Mouse (Mus musculus) megakaryocyte-erythroid progenitor cell, adult 5-6 weeks (primary cell): ENCODE measurements around the gene Jrkl. TPM values are rescaled to one million over a fixed set of nuclear protein-coding genes. Genes with fewer than 3 reads are reported as not detected.
A peak's percentile ranks its signal among the peaks of the same experiment; 100 is the strongest.

ENCODE experiments used
- ATAC-seq: replicated peaks from 2 replicates; pipeline ENCODE4 v1.8.0; 2016; ENCODE audit warnings: mild to moderate bottlenecking, inconsistent platforms; ENCODE audit not compliant: severe bottlenecking, poor library complexity, low FRiP score, low TSS enrichment
- total RNA-seq, 2 experiments: library from RNA; stranded (forward) in 1 of 2; stranded (reverse) in 1 of 2; fragments of 200-1000, 215-1000 nt in 1 of 2; fragments of >200 nt in 1 of 2; fragmentation: Nextera tagmentation in 1 of 2; gene quantifications; 2 replicates each; pipeline ENCODE4 v1.2.3; 2014 to 2017

Gene Jrkl
- 2.1 and 4.4 TPM in 2 replicates for total RNA-seq (2014; fragmentation: Nextera tagmentation)
- 3.1 and 9.8 TPM in 2 replicates for total RNA-seq (2017)

DNA sequence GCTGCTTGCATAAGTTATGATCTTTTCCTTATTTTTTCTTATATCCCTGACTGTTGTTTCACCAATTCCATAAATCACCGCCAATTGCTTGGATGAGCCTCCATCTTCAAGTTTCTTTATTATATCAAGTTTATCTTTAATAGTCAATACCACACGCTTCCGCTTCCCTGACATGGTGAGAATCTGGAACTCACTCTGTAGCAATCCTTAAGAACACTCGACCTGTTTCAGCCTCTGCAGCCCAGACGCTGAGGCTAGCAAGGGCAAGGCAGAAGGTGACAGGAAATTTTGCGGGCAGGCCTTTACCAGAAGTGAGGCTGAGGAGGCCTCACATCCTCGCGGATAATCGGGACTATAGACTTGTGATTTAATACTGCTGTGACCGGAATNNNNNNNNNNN is at the start of gene Jrkl:
Jrkl (minus strand) TSS at position 349 of the 400 bp plus-strand sequence.
- ATAC-seq = peak; percentile 16; the same call in 1 of the 2 replicates

DNA sequence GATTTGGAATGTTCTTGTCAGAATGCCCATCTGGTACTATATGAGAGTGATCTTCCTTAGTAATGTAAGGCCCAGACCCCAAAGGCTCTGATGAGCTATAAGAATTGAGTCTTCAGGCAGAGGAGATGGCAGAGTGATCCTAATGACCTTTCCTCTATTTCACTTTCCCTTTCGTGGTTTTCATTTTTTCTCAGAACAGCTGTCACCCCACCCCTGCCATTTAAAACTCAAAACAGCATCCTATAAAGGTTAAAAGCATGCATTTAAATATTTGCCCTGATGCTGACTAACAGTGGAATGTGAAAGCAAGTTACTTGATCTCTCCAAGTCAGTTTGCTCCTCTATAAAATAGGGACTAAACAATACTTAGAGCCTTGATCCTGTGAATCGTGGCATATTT is 41.9 kb upstream of the Jrkl start:
- ATAC-seq = no peak

DNA sequence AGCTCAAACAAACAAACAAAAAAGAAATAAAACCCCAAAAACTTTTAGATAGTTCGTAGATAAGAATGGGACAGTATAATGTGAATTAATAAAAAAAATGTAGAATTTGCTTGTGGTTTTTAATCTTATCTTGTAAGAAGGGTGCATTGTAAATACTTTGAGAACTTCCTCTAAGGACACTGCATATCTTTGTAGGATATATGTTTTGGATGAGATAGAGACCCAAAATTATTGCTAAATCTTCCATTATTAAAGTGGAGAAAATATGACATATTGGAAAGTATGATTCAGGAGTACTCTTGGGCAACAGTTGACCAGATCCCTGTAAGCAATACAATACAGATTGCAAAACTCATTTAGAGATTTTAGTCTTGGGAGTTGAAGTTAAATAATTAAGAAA is 27.6 kb upstream of the Jrkl start:
- no peak for ATAC-seq

DNA sequence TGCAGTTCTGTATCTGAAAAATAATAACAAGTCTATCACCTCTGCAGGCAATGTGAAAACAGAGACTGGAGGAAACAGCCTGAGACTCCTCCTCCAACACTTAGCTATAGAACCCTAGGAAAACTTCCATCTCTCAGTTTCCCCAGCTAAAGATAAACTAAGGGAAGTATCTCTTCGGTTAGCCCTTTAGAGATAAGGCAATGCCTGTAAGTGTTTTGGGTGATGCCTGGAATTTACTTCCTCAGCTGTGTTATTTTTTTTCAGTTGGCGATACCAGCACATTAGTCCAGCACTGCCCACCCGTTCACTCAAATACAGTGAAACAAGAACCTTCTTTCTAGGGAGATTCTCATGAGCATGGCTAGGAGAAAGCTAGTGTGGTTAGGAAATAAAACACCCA is 15.4 kb upstream of the Jrkl start:
- ATAC-seq = no peak

DNA sequence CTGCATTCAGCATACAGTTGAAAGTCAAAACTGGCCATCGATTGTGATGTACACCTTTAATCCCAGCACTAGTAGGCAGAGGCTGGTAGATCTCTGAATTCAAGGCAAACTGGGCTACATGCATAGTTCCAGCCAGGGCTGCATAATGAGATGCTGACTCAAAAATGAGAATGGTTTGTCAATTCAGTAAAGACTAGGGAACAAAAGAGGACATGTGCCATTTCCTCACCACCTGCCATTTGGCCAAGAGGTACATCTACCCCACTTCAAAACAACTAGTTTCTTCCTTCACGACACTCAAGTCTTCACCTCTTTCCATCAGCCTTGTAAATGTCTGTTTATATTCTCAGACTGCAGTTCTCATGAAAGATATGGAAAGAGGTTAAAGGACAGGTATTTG is 12.5 kb upstream of the Jrkl start:
- ATAC-seq = no peak

DNA sequence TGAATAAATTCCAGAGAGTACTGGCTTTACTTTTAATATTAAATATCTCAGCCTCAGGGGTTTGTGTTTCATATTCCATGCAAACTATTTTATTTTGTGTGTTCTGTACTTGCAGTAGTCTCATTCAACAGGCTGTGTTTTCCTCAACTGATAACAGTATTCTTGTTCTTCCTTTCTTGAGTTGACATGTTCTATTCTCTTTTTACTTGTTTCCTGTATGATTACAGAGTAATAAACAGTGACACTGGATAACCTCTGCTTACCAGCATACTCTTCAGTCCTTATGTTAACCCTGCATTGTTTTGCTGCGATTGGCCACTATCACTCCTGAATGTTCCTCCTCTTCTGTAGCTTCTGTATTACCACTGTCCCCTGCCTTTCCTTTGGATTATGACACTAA is 11.1 kb upstream of the Jrkl start:
- no peak for ATAC-seq

DNA sequence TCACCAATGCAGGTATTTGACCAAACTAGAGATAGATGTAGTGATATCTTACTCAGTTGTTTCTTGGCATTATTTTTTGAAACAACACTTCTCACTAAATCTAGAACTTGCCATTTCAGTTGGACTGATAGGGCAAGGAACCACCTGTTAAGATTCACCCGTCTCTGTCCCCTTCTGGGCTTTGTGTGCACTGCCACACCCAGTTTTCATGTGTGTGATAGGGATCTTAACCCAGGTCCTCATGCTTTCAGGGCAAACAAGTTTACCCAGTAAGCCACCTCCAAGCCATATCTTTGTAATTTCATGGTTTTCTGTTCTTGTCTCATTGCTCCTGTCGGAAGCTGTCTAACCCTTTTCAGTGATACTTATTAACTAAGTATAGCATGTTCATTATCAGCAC is 5.6 kb upstream of the Jrkl start:
- 0 out of 2 replicates have a peak, but pooled peaks have one; percentile 21 for ATAC-seq

DNA sequence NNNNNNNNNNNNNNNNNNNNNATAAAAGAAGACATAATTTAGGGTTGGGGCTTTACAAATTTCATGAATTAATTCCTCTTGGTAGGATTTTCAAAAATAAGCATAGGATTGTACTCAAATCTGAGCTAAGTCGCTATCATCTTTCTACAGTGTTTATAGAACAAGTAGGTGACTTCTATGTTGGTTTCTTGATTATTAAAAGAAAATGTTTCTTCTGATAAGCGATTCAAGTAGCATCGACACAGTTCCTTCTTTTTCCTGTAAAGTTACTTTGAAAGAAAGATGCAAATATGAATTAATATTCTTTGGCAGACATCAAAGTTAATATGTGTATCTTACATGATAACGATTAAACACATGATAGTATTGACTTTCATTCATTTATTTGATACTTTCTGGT is 2.5 kb upstream of the Jrkl start:
- ATAC-seq = no peak

DNA sequence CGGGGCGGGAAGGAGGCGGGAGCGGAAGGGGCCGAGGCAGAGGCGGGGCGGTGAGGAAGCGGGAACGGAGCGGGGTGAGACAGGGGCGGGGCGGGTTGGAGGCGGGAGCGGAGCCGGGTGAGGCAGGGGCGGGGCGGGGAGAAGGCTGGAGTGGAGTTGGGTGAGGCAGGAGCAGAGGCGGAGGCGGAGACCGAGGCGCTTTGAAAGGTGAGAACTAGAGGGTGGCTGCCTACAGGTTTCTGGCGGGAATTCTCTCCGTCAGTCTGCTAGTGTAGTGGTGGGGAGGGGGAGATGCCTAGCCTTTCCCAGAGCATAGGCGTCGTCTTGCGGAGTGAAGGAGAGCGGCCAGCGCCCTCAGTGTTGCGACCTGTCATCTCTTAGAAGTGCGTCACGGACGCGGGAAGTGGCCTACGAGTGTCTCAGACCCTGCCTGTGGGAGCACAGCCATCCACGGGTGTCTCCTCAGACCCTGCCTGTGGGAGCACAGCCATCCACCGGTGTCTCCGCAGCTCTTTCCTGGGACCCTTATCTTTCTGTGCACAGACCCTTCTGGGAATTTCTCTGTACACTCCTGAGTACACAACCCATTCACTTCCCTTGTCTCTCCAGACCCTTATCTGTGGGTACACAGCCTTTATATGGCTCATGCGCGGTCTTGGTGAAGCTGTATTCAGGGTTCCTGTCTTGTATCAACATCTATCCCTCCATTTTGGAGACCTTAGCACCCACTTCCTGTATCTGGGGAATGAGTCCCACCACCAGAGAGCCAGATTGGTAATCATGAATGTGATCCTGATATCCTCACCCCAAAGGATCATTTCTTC is 1.4 kb upstream of the Jrkl start, which contains the start of gene Ccdc82:
Ccdc82 (plus strand) TSS at position 141 of the 824 bp plus-strand sequence.
- peak; percentile 98 for ATAC-seq

DNA sequence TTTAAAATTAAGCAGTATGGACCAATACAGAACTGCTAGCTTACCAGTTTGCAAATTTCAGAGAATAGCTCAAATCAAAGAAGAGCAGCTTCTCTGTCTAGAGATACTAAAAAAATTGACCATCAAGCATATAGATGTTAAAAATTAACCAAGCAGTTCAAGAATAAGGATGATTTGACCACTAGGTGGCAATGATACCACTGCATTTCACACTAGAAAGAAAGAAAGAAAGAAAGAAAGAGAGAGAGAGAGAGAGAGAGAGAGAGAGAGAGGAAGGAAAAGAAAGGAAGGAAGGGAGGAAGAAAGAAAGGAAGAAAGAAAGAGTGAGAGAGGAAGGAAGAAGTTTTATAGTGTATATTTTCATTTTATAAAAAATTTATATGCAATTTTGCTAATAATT is 3.3 kb downstream of the Jrkl start:
- ATAC-seq = no peak

DNA sequence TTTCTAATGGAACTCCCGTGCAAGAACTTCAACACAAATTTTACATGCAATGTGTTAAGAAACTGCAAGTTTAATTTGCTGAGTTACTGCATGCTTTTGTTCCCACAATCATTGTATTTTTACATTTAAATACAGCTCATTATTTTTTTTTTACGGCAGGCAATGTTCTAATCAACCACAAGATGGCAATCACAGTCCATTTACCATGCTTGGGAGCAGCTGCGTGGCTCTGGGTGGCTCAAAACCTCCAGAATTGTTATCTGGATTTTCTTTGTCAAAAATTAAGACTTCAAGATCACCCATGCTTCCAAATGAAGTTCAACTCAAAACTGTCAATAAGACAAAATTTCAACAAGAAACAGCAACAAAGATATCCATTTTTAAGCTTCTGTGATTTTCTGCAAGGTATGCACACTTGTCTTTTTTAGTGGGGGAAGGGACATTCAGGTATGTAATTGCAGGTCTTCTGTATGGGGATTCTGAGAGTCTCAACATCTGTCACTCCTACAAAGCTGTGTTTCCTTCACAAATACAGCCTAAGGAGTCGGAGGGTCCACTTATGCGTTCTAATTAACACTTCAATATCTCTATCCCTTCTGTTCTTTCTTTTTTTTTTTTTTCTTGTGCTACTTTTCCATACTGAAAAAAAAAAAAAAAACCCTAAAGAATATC is 13.9 kb downstream of the Jrkl start:
- peak; percentile 59; the same call in 1 of the 2 replicates for ATAC-seq

DNA sequence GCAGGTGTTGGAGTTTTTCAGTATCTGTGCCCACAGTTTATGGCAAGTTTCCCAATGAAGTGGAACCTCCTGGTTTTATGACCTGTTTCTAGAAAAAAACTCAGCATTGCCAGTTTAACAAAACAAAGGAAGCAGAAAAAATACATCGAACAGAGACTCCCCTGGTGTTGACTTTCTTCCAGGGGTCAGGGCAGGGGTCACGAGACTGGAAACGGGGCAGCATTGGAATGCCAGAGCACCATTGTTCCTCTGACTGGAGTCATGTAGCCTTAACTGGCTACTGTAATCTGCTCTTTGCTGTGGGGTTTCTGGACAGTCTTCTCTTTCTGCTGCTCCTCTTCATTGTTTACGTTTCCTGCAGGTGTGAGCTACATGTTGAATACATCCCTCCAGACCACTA is 15.1 kb downstream of the Jrkl start:
- no peak for ATAC-seq

DNA sequence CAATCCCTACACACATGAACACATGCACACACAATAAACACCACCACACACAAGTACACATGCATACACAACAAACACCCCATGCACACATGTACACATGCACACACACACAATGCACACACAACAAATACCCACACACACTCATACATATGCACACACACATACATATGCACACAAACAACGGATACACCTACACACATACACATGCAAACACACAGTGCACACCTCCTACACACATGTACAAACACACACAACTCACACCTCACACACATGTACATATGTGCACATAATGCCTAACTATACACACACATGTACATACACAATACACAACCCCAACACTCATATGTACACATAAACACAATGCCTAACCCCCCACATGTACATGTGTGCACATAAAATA is 19.8 kb downstream of the Jrkl start:
- ATAC-seq = no peak

DNA sequence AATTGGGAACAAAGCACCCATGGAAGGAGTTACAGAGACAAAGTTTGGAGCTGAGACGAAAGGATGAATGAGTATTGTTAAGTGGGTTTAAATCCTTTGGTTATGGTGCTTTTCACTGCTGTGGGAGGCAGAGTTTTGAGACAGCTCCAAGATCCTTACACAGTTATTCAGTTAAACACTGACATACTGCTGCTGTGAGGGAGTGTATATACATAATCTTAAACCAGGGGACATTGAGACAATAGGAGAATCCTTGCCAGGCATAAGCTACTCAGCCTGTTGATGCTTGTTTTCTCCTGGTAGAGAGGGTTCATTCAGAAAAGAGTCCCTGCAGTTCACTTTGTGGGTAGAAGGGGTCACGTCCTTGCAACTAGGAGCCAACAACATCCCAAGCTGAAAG is 39.3 kb downstream of the Jrkl start:
- no peak for ATAC-seq

DNA sequence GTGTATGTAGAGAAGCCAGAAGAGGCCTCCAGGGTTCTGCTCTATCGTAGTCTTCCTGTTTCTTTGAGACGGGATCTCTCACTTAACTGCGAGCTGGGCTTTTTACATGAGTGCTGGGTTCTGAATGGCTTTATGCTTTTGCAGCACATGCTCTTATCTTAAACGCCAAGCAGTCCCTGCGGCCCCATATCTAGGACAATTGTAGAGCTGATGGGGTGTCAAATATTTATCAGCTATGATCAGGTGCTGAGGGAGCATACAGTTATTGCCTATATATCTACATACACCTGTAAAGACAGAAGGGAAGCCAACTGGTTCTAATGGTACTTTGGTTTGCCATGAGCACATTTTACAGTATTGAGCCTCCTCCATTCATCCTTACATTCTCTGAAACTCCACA is 41.9 kb downstream of the Jrkl start:
- ATAC-seq = peak; percentile 75

DNA sequence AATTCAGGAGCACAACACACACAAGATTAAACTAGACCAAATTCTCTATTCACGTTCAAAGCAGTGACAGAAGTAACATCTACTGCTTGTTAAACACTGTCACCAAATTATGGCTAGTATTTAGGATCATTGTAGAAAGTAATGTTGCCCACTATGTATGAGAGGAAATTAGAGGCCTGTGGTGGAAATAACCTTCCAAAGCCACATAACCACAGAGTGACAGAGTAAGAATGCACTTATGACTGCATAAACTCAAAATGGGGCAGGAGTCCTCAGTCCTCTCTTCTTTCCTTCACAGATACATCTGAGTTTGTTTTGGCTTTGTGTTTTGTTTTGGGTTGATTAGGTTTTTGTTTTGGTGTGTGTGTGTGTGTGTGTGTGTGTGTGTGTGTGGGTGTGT is 42.5 kb downstream of the Jrkl start:
- ATAC-seq = no peak

DNA sequence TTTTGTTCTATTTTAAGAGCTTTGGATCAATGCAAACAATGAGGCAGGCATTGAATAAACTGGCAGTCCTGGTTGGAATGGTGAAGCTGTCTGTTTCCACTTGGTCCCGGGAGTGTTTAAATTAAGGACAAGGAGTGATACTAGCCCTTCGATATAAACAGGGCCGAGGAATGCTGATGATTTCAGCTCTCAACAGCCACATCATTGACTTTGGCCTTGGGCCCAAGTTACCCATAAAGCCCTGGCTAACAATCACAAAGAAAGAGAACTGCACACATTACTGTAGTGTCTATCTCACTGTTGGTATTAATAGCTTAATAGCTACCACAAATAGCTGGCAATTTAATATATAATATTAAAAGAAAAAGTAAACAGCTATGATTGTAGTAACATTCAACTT is 45.5 kb downstream of the Jrkl start:
- no peak for ATAC-seq

DNA sequence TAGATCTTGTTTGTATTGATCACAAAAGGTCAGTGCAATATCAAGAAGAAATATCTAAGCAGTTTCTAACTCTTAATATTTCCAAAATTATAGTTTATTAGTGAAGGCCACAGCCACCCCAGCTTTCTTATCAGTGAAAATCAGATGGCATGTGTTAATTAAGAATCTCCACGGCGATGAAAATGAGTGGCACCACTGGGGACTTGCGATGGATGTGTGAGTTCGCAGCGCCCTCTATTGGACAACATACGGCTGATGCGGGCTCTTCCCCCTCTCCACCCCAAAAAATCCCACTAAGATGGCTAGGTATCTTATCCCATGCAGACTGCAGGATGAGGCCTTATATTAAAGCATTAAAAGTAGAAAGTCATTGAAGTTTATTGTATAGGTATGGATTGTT is 49.9 kb downstream of the Jrkl start:
- peak; percentile 88 for ATAC-seq

DNA sequence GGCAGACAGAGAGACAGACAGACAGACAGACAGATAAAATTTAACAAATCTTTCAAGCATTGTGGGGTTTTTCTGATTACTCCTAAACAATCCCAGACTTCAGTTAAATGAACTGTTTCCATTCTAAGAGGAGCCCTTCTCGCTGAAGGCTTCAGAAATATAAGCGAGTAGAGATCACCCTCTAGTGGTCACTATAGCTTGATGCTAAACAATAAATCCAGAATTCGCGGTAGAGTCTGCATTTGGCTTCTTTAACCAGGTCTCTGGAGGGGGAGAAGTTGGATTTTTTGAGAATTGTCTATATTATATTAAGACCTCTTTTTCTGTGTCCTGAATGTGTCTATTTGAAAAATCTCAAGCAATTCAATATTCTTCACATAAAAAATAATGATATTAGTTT is 50.4 kb downstream of the Jrkl start:
- peak; percentile 73; the same call in 1 of the 2 replicates for ATAC-seq

DNA sequence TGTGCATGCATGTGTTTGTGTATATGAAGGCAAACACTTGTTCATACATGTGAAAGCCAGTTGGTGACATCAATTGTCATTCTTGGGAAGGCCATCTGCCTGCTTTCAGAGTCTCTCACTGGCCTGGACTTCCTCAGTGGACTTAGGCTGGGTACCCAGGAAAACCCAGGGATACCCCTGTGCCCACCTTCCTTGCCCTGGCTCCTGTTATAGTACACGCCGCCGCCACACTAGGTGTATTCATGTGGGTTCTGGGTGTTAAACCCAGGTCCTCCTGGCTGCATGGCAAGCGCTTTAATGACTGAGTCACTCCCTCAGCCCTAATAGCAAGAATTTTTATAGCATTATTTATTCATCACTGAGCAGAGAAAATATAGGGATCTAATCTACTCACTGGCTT is 51.0 kb downstream of the Jrkl start:
- ATAC-seq = no peak
